Mouse (Mus musculus): ENCODE measurements around the gene Creb5.

The Creb5 gene

DNA sequence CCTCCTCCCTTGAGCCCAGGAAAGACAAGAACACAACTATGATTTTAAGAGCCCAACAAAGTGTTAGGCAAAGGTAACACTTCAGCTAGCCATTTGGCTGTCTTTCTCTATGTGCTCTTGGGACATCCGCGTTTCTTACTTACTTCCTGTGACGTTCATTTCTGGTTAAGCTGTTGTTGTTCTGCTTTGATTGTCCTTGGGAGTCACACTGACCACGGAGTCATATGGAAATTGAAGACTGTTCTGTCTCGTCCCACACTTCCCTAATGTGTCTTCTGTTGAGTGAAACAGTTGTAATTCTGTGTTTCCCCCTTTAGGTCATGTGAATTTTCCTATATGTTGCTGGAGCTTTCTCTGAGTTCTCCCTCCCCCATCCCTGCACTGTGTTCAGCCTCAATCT lies 305.2 kb downstream of the Creb5 start:
- DNase-seq (ENCODE audit: low read depth) = peak; percentile 14

DNA sequence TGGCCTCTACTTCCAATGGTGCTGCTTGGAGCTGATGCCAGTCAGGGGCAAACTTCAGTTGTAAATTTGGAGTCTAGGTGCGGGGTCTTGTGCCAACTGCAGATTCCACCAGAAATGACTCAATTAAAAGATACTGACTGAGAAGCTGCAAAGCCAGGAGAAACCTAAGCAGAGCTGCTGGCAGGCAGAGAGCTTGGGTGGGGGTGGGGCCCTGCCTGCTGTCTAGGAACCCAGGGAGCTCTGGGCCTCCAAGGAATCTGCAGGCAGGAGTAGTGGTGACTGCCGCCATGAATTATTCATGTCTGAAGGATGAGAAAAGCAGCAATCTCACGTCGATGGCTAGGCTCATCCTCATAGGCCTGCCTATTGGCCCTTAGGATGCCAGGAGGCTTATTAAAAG lies 306.5 kb downstream of the Creb5 start:
- DNase-seq (ENCODE audit: low read depth) = no peak

DNA sequence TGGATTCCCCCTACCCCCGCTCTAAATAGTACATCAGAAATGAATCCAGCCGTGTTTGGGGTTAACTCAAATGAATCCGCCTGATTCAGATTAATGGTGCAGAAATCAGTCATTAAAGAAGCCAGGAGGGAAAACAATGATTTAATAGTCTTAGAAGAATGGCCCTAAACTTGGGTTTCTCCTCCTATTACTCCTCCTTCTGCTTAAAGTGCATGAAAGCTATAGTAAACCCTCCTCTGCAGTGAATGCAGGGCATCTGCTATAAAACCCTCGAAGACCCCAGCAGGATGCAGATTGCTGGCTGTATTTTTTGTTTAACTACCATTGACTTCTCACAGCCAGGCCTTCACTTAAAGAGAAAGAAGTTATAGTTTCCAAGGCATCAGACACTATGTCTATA lies 307.2 kb downstream of the Creb5 start:
- no peak for DNase-seq (ENCODE audit: low read depth)

DNA sequence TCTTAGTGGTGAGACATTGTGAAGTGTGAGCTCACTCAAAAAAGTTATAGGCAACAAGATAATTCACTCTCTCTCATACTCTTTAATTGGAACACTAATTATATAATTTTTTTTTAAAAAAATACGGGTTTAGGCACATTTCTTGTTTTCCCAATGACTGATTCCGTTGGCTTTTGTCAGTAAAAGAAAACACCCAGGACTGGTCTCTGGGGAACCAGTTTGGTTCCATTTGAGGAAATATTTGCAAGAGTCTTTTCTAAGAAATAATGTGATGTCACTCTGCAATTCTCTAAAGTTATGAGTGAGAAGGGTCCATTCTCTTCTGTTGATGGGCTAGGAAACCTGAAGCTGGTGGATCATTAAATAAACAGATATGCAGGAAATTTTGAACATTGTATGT lies 309.3 kb downstream of the Creb5 start:
- no peak for DNase-seq (ENCODE audit: low read depth)

DNA sequence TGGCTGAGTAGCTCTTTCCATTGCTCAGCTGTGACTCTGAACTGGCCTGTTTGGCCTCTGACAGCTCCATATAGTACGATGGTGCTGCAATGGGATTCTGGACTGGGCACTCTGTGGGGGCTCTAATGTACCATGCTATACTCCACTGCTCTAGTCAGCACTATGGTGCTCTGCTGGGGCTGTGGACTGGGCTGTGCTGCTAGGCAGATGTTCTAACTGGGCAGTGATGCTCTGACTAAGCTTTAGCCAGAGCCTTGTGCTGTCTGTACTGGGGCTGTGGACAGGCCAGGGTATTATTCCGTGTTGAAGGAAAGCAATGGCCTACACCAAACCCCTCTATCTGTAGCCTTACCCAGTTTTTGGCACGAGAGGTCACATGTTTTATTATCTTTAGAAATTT lies 316.0 kb downstream of the Creb5 start:
- no peak for DNase-seq (ENCODE audit: low read depth)

DNA sequence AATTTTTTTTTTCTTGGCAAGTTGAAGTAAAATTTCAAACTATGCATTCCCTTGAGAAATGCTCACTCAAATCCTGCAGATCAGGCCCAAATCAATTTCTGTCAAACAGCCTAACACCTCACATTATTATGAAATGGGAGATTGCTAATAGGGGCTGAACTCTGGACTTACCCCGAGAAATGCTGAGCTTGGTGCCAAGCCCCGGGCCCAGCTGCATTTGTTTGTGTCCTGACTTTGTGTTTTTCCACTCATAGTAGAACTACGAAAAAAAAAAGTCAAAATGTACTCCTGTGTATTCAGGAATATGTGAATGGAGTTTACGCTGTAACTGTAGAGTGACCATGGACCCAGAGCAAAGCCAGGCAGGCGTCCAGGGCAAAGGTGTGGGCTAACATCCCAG lies 316.6 kb downstream of the Creb5 start:
- no peak for DNase-seq (ENCODE audit: low read depth)

DNA sequence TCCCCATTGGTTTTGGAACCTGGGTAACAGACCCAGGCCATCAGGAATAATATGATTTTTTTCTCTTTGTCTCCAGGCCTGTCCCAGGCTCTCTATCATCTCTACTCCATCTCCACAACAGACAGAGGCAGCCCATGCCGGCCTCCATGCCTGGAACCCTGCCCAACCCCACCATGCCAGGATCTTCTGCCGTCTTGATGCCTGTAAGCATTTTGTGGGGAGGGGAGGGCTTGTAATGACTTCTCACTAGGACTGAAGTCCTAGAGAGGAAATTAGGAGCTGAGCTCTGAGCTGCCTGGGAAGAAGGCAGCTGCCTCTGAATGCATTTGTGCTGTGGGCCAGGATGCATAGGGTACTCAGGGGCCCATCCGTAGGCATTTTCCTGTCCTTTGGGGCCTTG lies 317.3 kb downstream of the Creb5 start:
- DNase-seq (ENCODE audit: low read depth) = no peak

DNA sequence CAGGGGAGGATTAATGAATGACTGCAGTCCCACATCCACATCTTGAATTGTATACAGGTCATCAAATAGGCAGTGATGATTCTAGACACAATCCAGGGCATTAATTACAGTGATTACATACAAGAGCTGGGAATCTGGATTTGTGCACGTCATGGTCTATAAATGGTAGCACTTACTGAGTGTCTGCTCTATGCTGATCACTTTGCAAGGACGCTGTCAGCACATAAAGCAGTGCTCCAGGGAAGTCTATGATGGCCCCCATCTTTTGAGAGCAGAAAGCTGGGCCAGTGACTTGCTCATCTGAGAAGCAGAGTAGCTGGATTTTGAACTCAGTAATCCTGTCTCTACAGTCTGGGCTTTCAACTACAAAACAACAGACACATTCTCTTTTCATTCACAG lies 318.1 kb downstream of the Creb5 start:
- no peak for DNase-seq (ENCODE audit: low read depth)

DNA sequence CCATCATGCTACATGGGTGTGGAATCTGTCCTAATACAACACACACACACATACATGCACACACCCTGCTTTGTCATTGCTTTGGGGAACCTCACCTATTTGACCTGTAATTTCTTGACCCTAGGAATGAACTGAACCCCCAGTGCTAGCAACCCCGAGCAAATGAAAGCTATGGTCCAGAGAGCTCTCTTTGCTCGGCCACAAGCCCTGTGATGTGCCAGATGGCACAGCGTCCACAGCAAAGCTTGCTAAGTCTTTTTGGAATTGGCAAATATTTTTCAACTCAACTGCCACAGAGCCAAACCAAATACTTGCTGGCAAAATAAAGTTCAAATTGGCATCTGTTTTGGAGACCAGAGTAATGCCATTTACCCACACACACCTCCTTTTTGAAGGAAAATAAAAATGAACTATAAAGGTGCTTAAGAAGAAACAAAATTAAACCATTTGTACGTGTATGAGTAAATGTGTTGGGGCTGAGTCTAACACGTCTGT lies 324.4 kb downstream of the Creb5 start:
- no peak for DNase-seq (ENCODE audit: low read depth)

DNA sequence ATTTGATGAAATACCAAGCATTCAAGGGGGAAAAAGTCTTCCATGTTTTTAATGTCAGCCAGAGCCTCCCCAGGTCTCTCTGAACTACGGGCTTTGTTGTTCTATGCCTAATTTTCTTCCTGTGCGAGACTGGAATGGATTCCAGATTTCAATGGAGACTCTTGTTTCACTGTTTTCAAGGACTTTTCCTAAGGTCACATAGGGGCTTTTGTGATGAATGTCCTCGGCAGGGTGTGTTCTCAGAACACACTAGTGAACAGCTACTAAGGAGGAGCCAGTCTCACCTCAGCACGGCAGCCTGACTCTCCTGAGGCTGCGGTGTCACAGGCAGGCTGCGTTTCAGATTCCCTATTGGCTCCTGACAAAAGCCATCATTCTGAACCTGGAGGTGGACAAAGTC lies 325.6 kb downstream of the Creb5 start:
- DNase-seq (ENCODE audit: low read depth) = no peak

DNA sequence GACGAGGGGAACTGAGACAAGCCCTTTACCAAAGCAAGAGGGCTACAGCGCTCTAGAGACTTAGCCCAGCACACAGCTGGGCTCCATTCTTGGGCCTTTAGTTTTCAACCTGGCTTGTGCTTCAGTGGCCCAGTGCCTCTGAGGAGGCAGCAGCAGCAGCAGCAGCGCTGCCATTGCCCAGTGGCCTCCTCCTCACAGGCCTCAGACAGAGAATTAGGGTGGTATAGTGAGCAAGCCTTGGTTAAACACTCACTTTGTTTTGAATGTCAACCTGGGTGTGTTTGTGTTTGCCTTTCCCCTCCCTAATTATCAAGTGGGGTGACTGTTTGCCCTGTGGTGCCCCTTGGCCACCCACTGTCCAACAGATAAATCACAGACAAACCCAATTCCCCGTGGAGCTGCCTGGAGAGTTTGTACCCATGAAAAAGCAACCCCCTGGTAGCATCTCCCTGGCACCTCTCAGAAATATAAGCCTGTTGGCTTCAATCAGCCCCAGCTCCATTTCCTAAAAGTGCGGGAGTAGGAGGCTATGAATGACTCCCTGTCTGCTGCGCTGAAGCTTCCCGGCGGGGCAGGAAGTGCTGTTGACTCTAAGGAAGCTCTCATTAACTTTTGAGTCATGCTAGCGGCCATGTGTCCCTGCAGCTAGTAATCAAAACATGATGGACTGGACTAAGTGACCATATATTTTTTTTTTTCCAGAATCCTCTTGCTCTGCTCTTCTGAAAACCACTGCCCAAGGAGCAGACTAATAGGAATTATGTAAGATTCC lies 328.6 kb downstream of the Creb5 start:
- no peak for DNase-seq (ENCODE audit: low read depth)

DNA sequence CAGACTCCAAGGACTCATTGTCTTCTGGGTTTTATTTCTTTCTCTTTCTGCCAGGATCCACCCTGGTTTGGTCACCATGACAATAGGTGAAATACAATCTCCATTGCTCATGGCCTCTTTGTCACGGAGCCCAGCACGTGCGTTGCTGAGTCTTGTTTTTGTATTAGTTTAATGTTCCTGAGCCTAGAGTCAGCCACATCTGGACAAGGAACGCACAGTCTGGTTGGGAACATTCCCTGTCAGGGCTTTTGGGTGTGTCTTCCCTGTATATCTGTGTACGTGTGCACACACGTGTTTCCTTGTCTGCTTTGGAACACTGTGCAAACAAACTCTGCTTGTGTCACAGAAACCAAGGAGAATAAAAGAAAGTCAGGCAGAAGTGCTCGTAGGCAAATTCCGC lies 331.1 kb downstream of the Creb5 start:
- no peak for DNase-seq (ENCODE audit: low read depth)

DNA sequence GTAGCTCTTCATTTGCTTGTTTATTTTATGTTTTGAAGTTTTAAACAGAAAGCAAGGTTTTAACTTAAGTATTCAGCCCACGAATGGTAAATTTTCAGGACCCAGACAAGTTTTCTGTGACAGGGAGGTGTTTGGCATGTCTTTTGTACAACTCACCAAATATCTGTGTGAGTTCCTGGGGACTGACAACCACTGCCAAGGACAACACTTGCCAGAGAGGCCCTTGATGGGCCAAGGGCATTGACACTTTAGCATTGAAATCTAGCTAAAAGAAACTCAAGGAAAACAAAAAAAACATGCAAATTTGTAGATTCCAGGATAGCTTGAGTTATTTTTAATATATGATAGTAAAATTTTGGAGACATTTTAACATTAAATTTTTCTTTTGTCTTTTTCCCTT lies 332.6 kb downstream of the Creb5 start:
- no peak for DNase-seq (ENCODE audit: low read depth)

DNA sequence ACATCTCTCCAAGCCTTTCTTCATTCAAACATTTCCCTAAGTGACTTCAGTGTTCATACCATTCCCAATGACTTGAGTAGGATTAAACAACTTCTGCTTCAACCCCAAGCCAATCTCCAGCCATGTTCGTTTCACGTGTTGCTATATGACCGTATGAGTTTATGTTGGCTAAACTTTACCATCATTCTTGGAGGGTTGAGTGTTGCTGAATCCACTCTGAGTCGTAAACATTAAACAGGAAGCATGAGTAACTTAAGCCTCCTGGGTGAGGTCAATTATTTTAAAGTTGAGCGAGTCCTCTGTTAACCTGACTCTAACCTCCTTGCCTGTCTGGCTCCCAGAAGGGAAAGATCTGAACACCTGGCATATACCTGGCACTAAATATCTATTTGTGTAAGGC lies 334.2 kb downstream of the Creb5 start:
- no peak for DNase-seq (ENCODE audit: low read depth)

DNA sequence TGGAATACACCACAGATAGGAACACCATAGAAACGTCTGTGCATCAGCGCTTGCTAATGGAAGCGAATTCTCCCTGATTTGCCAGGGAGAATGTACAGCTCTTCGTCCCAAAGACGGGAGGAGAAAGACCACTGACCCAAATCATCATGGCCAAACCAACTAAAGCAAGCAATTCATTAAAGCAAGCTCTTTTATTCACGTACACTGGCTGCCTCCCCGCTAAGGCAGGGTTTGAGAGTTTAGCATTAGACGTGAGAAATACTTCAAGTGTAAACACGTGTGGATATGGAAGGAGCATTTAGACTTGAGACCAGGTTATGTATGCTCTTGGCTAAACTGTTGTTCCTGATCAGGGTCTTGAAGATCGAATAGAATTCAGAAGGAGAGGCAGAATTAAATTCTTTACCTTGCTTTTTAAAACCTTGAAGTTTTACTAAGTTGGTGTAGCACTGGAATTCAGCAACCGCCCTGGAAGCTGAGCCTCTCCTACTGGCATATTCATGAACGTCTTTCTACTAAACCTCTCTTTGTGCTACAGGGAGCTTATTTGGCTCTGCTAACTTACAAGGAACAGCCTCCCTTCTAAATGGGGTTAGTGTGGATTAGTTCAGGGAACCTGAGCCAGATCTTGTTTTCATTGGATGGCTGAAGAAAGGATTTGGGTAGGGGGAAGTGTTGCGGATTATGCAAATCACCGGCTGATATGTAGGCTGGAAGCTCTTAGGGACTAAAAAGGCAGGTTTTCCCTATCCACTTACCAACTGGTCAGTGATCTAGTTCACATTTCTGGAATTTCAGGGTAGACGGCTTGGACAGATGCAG lies 337.6 kb downstream of the Creb5 start:
- DNase-seq (ENCODE audit: low read depth) = no peak

DNA sequence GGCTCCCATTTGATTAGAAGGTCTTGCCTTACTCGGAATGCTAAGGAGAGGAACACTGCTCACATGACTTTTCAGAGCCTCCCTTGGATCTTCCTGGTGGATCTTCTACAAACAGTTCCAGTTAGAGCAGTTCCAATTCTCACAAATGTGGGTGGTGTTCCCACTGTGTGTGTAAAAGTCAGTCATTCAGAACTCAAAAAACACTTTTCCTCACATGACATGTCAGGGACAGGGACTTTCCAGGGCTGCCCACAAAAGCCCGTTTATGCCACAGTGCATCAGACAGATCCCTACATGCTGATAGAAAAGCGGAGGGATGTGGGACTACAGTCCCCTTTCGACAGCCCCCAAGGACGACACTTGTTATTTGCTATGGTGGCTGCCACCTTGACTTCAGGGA lies 339.0 kb downstream of the Creb5 start:
- DNase-seq (ENCODE audit: low read depth) = no peak

DNA sequence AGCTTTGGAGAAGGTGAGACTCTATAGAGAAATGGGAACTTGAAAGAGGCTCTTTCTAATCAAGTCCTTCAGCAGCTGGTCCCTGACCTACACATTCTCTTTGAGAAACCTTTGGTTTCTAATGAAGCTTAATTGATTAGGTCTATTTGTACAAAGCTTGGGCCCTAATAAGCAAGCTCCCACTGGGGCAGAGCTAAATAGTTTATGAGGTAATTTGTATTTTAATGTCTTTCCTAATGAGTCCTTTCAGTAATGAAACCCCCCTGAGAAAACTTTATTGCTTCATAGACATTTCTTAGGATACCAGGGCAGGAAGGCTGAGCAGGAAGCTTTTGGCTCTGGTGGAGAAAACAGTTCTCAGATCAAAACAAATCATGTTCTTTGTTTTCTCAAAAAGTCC lies 341.6 kb downstream of the Creb5 start:
- no peak for DNase-seq (ENCODE audit: low read depth)

DNA sequence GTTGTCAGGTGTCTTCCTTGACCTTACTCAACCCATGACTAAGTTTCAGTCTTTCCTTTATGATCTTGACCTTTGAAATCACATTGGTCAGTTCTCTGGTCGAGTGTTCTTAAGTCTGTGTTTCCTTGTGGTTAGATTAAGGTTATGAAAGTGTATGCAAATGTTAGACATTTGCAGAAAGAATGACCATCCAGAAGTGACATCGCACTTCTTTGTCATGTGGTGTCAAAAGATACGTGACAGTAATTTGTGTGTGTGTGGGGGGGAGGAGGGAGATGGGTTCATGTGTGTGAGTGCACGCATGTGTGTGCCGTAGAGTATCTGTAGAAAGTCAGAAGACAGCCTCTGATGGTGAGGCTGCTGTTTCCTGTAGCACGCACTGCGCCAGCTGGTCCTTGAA lies 348.4 kb downstream of the Creb5 start:
- DNase-seq (ENCODE audit: low read depth) = no peak

DNA sequence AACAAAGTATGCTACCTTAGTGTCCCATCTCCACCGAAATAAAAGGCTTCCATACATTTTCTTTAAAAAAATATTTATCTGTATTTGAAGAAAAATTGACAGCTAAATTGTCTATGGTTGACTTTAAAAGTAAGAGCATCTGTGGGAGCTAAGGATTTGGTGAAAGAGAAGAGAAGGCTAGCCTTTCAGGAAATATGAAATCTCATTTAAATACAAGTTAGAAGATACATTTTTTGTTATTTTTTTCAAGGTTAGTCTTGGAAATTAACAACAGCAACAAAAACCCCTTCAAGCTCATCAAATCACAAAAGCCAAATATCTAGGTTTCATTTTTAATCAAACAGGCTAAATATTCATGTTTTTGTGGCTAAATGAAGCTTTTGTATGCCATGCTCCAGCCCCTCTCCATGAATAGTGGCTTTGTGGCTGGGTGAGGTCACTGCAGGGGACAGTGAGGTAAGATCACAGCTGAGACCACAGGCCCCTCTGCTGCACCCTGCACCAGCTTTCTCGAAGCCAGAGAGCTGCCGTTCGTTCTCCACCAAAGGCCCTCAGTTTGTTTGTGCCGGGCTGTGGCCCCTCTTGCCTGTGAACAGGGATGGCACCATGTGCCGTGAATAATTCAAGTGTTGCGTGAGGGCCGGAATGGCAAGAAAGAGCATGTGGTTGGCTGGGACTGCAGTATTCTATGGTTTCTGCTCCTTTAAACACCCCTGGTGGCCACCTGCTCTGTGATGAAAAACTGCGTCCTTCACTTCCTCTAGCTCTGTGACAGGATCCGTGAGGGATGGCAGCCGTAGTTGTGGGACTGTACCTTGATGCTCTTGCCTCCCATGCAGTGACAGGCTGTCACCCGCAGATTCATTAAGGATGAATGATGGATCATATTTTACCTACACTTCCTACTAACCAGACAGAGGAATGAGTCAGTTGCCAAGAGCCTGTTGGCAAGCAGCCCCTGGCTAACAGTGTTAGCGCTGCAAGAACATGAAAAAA lies 350.6 kb downstream of the Creb5 start:
- DNase-seq (ENCODE audit: low read depth) = no peak

DNA sequence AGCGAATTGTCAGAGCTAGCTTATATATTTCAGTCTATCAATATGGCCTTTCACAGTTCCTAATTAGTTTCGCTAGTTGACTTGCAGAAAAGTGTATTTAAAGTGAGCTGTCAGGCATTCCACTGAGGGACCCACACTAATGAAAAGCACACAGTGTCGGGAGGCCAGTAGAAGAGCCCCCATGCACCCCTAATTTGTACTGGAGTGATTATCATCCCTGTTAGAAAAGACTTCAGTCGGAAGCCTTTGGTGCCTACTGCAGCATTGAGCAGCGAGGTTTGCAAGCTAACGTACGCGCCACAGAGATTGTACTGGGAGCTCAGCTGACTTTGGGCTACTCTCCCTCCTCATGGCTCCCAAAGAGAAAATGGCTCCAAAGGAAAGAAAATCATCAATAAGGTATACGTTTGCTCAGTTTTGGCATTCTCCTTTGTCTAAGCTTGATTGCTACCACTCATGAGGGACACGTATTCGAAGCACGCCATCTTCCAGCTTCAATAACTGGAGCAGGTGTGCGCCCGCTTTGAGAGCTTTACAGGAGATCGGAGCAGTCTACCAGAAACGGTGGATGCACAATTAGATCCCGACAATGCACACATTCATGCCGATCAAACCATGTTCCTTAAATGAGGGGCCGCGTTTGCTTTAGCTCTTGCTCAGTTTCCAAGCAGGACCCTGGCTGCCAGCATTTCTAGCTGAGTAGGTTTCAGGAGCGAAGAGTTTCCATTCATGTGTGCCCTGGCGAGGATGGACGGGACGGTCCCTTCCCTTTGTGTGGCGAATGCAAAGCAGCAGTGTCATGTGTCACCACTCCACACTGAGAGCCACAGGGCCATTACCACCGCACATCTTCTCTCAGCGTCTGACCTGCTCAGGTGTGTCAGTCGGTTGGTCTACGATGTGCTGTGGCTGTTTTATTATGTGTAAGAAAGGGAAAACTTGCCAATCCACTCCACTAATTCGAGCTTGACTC lies 354.8 kb downstream of the Creb5 start:
- DNase-seq (ENCODE audit: low read depth) = no peak

DNA sequence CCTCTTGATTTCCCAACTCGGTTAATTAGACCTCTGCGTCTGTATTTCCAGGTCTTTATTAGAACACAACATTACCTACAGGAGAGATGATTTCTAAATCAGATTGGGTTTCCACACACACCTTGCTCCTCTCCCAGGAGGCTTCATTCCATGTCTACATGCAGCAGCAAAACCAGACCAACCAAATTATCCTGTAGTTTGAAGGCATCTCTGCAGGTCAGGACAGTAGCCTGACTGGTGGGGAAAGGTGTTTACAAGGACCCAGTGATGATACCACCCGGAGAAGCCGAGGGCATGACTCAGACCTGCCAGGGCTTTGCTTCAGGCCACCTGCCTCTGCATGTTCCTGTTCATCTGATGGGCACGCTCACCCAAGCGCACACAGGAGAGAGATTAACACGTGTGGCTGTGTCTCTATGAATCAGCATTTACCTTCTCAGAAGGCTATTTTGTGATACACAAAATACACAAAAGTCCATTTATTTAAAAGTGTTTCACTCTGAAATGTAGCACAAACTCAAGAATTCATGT lies 355.8 kb downstream of the Creb5 start:
- no peak for DNase-seq (ENCODE audit: low read depth)
